Mouse (Mus musculus) forebrain, embryonic 10.5 days (tissue): ENCODE results near the gene Vmn1r71. TPM values are rescaled to one million over a fixed set of nuclear protein-coding genes. Genes with fewer than 3 reads are reported as not detected.
"Not testable (repeated sequence)": the region's sequence is repeated elsewhere in the genome, so short reads cannot be mapped to it uniquely, and the experiment has no call there.

Source experiments
- DNase-seq: peaks from one replicate; pipeline ENCODE4 v3.0.0-alpha.2; 2017; ENCODE audit warnings: low spot score; ENCODE audit errors: extremely low spot score
- H3K27ac ChIP-seq: fragments of 300-500 bp; sonication (generic); 2 replicates; pipeline ENCODE4 v1.5.1; 2016; ENCODE audit warnings: mild to moderate bottlenecking
- H3K27me3 ChIP-seq: fragments of 300-500 bp; sonication (generic); 2 replicates; pipeline ENCODE4 v1.6.1; 2016; ENCODE audit warnings: mild to moderate bottlenecking; ENCODE audit not compliant: poor library complexity, severe bottlenecking
- H3K36me3 ChIP-seq: fragments of 300-500 bp; sonication (generic); replicated peaks from 2 replicates; pipeline ENCODE4 v1.6.1; 2016; ENCODE audit warnings: mild to moderate bottlenecking, moderate library complexity
- H3K4me1 ChIP-seq: fragments of 300-500 bp; sonication (generic); 2 replicates; pipeline ENCODE4 v1.6.1; 2016
- H3K4me3 ChIP-seq: fragments of 300-500 bp; sonication (generic); 2 replicates; pipeline ENCODE4 v1.5.1; 2016; ENCODE audit warnings: mild to moderate bottlenecking, moderate library complexity
- H3K9me3 ChIP-seq: fragments of 300-500 bp; sonication (generic); 2 replicates; pipeline ENCODE4 v1.6.1; 2016; ENCODE audit warnings: mild to moderate bottlenecking, moderate library complexity
- polyA plus RNA-seq: library from polyadenylated mRNA; unstranded; fragments of >200 nt; fragmentation: Nextera tagmentation; extraction: Ambion mirVana; gene quantifications from 2 replicates; pipeline ENCODE4 v1.2.1, GENCODE M21; 2016

The Vmn1r71 gene
- not detected in 2 replicates for polyA plus RNA-seq

GRCm38 (mm10) chr7:10754264-10754663, at the start of gene Vmn1r71:
TSS of gene Vmn1r71 (minus strand) at chr7:10754364.
- H3K9me3 ChIP-seq: peaks cover 48% of the 10 kb centered on the region
- H3K27ac ChIP-seq: no peak within 1 kb of the TSS
- no peak within 1 kb of the TSS for H3K4me3 ChIP-seq
- DNase-seq: no peak
- H3K36me3 ChIP-seq: no peaks in the 10 kb centered on the region
- H3K27me3 ChIP-seq: no peaks in the 10 kb centered on the region
- H3K4me1 ChIP-seq: no peaks in the 10 kb centered on the region

DNA sequence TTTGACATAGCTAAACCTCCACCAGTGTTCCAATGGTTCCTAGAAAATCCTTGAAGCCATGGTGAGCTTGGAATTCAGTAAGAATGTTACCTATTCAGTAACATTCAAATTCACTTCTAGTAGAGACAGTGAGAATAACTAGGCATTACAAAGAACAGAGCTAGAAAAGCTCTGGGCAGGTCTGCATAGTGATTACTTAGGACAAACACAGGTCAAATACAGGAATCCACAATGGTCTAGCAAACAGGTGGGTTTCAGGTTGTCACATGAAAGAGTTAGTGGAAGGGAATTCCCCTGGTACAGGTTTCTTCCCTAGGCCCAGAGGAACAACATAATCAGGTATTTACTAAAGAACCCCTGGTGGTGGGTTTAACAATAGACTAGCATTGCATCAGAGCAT, 3.4 kb upstream of the Vmn1r71 start:
- H3K9me3 ChIP-seq: peaks cover 44% of the 10 kb centered on the region
- not testable (repeated sequence) for H3K36me3 ChIP-seq, H3K4me3 ChIP-seq

More for the DNA sequence above, 3.4 kb upstream of the Vmn1r71 start:
- not testable (repeated sequence) for H3K27ac ChIP-seq, H3K27me3 ChIP-seq, DNase-seq, H3K4me1 ChIP-seq

Other genes with a start within 250 kb of the Vmn1r71 start
- gene Vmn1r68, start 195.9 kb downstream of the Vmn1r71 start, polyA plus RNA-seq: not detected in 2 replicates
- gene Vmn1r69, start 140.7 kb downstream of the Vmn1r71 start, polyA plus RNA-seq: not detected in 2 replicates
- not detected in 2 replicates for gene Vmn1r70, start 122.8 kb downstream of the Vmn1r71 start, polyA plus RNA-seq
- gene Nlrp4b, start 66.6 kb downstream of the Vmn1r71 start, polyA plus RNA-seq: not detected in 2 replicates
- not detected in 2 replicates for gene Zscan4b, start 150.7 kb upstream of the Vmn1r71 start, polyA plus RNA-seq